Mouse (Mus musculus): ENCODE results near the gene Sytl3.

Gene Sytl3

DNA sequence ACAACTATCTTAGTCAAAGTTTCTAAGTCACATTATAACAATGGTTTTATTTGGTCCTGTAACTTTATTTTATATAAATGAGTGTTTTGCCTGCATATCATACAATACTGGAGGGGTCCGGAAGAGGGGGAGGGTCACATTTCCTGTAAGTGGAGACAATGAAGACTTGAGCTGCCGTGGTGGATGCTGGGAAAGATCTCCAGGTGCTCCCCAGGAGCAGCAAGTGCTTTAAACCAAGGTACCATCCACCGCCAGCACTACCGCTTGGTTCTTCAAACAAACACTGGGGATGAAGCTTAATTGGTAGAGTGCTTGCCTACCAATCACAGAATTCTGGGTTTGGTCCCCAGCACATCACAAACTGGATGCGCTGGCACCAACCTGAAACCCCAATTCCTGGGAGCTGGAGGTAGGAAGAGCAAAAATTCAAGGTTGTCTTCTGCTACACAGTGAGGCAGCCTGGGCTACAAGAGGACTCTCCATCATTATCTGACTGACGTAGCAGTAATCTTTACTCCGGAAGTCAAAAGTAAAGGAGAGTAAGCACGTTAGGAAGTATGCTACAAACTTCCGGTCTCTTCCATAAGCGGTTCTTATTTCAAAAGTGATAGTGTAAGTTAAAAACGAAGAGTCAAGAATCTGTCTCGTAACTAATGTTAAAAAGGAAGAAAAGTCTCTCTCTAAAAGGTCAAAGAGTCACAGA, 118.9 kb downstream of the Sytl3 start:
- DNase-seq (ENCODE audit: low read depth, low spot score), result no peak

DNA sequence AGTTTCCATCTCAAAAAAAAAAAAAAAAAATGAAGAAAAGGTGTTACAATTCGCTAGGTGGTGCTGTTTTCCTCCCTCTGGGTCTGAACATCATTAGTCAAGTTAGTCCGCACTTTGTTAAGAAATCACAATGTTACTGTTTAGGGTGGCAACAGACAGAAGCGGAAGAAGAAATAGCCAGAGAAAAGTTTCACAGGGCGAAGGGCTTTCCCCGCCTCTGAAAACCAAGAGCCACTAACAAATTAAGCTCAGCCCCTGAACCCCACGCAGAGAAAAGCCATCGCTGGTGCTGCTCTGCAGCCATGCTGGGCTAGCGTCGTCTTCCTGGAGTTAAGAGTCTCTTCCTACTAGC, 119.4 kb downstream of the Sytl3 start:
- DNase-seq (ENCODE audit: low read depth, low spot score), result peak; percentile 49

DNA sequence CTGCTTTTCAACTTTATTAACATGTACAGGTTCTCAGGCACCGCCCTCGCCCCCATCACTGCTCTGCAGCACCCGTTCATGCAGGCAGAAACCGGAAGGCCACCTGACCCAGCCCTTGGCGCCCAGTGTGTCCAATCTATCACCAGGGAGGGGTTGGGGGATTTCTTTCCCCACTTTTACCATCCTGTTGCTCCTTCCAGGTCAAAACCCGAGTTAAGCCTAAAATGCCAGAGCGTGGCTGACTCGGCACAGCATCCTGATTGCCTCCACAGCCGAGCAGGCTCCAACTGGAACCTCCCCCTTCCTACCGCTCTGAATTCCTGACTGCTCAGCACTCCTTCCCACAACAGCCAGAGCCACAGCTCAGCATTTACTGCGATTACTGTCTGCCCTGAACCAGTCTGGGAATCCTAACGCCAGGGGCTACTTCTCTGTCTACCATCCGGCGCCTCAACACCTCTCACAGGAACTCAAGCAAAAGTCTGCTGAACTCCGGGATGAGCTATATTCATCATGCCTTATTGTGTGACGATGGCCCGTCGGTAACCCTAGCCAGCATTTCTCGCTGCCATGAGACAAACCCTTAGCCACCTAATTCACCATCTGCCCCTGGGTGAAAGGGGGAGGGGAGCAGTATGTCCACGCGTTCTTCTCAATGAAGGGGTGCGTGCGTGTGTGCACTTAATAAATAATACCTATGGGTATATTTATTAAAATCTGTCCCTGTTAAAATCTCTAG, 120.0 kb downstream of the Sytl3 start:
- peak; percentile 72 for DNase-seq (ENCODE audit: low read depth, low spot score)

DNA sequence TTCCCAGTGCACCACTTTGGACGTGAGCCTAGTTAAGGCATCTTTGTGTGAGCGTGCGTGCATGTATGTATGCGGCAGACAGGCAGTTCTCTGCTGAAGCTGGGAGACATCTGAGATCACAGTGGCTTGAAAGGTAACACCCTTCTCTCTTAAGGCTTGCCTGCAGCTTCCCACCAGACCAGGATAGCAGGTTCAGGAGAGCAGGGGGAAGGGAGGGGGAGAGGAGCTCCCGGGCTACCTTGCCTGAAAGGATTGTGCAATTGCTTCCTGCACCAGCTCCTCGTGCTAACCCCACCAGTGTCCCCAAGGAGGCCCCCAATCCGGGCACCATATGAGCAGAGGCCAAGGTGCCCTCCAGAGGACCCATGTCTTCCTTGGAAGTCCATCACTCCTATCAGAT, 120.7 kb downstream of the Sytl3 start:
- no peak for DNase-seq (ENCODE audit: low read depth, low spot score)

- DNase-seq (ENCODE audit: low read depth, low spot score), result no peak
Observed at GRCm38 (mm10) chr17:6780521-6781115, 121.7 kb downstream of the Sytl3 start.

DNA sequence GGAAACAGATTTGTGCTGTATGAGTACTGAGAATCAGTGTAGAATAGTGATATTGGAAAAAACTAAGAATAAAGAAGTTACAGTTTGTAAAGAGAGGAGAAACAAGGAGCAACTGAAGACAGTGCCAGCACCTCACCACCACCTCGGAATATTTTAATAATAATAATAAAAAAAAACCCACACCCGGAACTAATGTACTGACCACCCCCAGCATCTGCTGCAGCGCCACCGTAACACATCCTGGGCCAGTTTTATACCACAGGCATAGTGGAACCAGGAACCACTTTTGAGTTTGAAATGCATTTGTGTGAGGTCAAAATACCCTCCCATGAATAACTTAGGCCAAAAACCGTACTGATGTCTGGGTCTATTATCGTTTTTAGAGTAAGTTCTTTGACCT, 122.4 kb downstream of the Sytl3 start:
- DNase-seq (ENCODE audit: low read depth, low spot score), result no peak

GRCm38 (mm10) chr17:6782033-6782526, 123.2 kb downstream of the Sytl3 start:
- peak; percentile 31 for DNase-seq (ENCODE audit: low read depth, low spot score)

GRCm38 (mm10) chr17:6782611-6783005, 123.7 kb downstream of the Sytl3 start, which contains the start of gene Ezr:
Gene Ezr (minus strand): TSS chr17:6782784.
- DNase-seq (ENCODE audit: low read depth, low spot score), result peak; percentile 88

DNA sequence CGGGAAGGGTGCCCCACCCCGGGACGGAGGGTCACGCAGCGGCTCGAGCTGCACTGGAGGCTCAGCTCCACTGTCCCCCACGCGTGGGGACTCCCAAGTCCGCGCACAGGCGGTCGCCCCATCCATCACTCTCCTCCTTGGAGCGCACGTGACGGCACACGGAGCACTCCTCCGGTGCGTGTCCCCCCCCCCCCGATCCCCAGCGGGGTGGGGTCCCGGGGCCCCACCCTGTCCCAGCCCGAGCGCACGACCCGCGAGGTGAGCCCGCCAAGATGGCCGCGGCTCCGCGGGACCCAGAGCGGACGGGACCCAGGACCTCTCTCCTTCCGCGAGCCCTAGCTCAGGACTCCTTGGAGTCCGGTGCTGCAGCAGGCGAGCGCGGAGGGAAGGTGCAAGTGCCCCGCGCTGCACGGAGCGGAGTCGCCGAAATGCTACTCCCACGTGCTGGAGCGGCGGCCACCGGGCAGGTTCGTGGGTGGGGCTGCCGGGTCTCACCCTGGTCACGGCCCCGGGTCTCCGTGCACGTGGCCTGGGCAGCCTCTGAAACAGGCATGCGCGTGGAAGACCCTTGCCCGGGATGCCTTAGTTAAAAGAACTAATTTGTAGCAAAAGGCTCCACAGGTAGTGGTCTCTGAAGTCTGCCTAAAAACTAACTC, 124.2 kb downstream of the Sytl3 start:
- DNase-seq (ENCODE audit: low read depth, low spot score), result peak; percentile 64

DNA sequence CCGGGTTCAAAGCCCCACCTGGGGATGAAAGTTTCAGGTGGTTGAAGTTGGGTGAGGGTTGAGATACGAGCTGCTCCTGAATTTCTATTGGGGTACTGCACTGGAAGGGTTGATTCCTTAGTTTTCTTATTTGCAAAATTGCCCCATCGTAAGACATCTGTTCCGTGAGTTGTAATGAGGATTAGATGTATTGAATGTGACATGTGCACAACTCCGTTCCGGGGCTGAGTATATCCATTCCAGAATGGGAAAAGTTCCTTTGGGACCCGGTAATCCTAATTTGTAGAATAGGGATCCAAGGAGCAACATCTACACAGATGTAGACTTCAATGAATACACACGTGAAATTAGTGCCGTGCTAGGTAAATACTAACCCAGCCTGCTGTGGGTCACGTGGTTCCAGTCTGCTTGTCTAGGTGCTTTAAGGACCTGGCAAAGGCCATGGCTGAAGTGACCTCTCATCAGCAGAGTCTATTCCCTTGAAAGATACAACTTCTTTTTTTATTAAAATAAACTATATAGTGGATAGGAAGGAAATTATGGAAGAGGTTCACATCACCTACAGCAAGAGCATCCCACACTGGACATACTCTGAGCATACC, 125.0 kb downstream of the Sytl3 start:
- no peak for DNase-seq (ENCODE audit: low read depth, low spot score)

DNA sequence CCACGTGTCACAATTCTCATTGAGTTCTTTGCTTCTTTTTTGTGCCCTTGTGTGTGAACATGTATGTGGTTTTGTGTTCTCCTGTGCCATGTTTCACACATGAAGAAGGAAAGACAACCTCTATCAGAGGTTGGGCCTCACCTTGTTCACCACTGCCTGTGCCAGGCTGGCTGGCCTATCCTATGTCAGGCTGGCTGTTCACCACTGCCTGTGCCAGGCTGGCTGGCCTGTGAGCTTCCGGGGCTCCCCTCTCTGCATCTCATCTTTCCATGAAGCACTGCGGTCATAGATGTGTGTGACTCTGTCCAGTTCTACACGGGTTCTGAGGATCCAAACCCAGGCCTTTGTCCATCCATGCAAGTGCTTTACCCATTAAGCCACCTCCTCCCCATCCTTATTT, 128.3 kb downstream of the Sytl3 start:
- no peak for DNase-seq (ENCODE audit: low read depth, low spot score)

All from mesoderm, embryonic 11.5 days (tissue).